35 mouse cellular contexts compared by ENCODE assay signal in genomic region chr9:27435936-27436335, GRCm38 (mm10). TPM values are rescaled to one million over a fixed set of nuclear protein-coding genes. Genes with fewer than 3 reads are reported as not detected.
"Had no signal": no experiment of that assay in that cellular context is flagged by ENCODE, and none has a peak within 500 bp of the region (broad histone marks: within the 10 kb centered on the region; RNA-seq: fewer than 3 reads in every experiment).

No protein-coding gene starts in this region.

- H3K27ac ChIP-seq: heart, embryonic 10.5 days; hindbrain, embryonic 12.5 days; hindbrain, embryonic 14.5 days; hindbrain, postnatal 0 days; kidney, embryonic 15.5 days; kidney, postnatal 0 days; limb, embryonic 13.5 days; limb, embryonic 15.5 days; liver, embryonic 12.5 days; liver, embryonic 14.5 days had no signal

- H3K36me3 ChIP-seq: heart, embryonic 10.5 days; heart, embryonic 12.5 days; hindbrain, embryonic 12.5 days; kidney, embryonic 15.5 days; limb, embryonic 13.5 days; limb, embryonic 15.5 days; liver, embryonic 12.5 days had no signal

- H3K4me1 ChIP-seq: heart, embryonic 10.5 days; heart, embryonic 12.5 days; kidney, embryonic 15.5 days; liver, embryonic 12.5 days had no signal

- H3K9me3 ChIP-seq: heart, embryonic 10.5 days; heart, embryonic 12.5 days; hindbrain, embryonic 12.5 days; kidney, embryonic 15.5 days; limb, embryonic 13.5 days; limb, embryonic 15.5 days; liver, embryonic 12.5 days had no signal

- H3K4me3 ChIP-seq: heart, embryonic 10.5 days; heart, embryonic 12.5 days; hindbrain, embryonic 12.5 days; kidney, embryonic 15.5 days; limb, embryonic 13.5 days; limb, embryonic 15.5 days; liver, embryonic 12.5 days had no signal

- H3K27me3 ChIP-seq: heart, embryonic 12.5 days; kidney, embryonic 15.5 days; liver, embryonic 12.5 days had no signal

- DNase-seq: gastrocnemius, postnatal 14 days; gastrocnemius, postnatal 36 days; heart, adult 18-20 months; heart, postnatal 10 days; kidney, adult 11 months; kidney, adult 2 months; kidney, adult 9 months; kidney, postnatal 14 days; kidney, postnatal 36 days; layer of hippocampus, adult 9-11 months; layer of hippocampus, postnatal 36 days; left cerebral cortex, postnatal 4 days had no signal

- H3K4me2 ChIP-seq: heart, embryonic 12.5 days; hindbrain, embryonic 12.5 days; hindbrain, embryonic 14.5 days; kidney, embryonic 15.5 days; limb, embryonic 13.5 days; limb, embryonic 15.5 days; liver, embryonic 12.5 days had no signal

- H3K9ac ChIP-seq: heart, embryonic 12.5 days; hindbrain, embryonic 12.5 days; hindbrain, embryonic 14.5 days; kidney, embryonic 15.5 days; limb, embryonic 13.5 days; limb, embryonic 15.5 days; liver, embryonic 12.5 days; liver, embryonic 14.5 days had no signal

- ATAC-seq: hindbrain, postnatal 0 days; intestine, embryonic 16.5 days; liver, embryonic 12.5 days had no signal

RNA-seq across cellular contexts. Expression of gene Spata19, which starts 39.3 kb away (rescaled TPM):
- total RNA-seq: gastrocnemius, adult 18-20 months; gastrocnemius, adult 8-10 months; gastrocnemius, postnatal 14 days; gastrocnemius, postnatal 36 days; heart, adult 18-20 months; heart, adult 8-10 months; heart, postnatal 10 days; heart, postnatal 25 days; hematopoietic stem cell, adult 5-6 weeks; hindbrain, postnatal 0 days; layer of hippocampus, postnatal 14 days; layer of hippocampus, postnatal 36 days; left cerebral cortex, postnatal 4 days; liver, adult 2 months had no signal
- polyA plus RNA-seq: heart, embryonic 10.5 days; heart, embryonic 12.5 days; heart, embryonic 14.5 days; heart, embryonic 16.5 days; hindbrain, embryonic 12.5 days; hindbrain, postnatal 0 days; intestine, embryonic 14.5 days; intestine, embryonic 16.5 days; kidney, adult 2 months; kidney, embryonic 15.5 days; kidney, postnatal 0 days; limb, embryonic 11.5 days; limb, embryonic 13.5 days; limb, embryonic 15.5 days; liver, adult 2 months; liver, embryonic 12.5 days; liver, embryonic 14.5 days had no signal
